Mouse (Mus musculus) liver (tissue): ENCODE measurements around the gene Bco2.

ENCODE experiments used
- DNase-seq: peaks from one replicate; pipeline ENCODE4 v3.0.0-alpha.2; 2020; ENCODE audit warnings: mixed read lengths

The Bco2 gene

GRCm38 (mm10) chr9:50555094-50555446 lies at the start of gene Bco2:
Gene Bco2 (minus strand): TSS chr9:50555181.
- no peak for DNase-seq

DNA sequence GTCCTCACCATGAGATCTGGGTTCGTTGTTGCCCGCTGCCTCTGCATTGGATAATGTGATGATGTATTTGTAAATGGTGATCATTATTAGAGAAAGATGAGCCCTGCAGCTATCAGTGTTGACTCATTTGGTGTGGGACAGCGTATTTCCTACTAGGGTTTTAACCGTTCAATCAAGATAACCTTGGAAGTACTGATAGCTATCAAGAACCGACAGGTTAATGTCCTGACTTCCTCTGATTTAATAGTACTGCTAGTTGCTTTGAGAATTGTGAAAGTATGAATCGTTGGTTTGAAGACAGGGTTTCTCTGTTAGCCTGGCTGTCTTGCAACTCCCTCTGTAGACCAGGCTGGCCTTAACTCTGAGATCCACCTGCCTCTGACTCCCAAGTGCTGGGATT lies 49.4 kb upstream of the Bco2 start:
- DNase-seq: no peak

- DNase-seq: no peak
These were observed 49.0 kb upstream of the Bco2 start for GRCm38 (mm10) chr9:50603998-50604324.

- DNase-seq: peak; percentile 94
These were observed 48.4 kb upstream of the Bco2 start, which contains the start of the genes Sdhd and Timm8b for GRCm38 (mm10) chr9:50603189-50603997. Gene Sdhd (minus strand): TSS chr9:50603812. Gene Timm8b (plus strand): TSS chr9:50603910.

- peak; percentile 7 for DNase-seq
These were observed 47.3 kb upstream of the Bco2 start for GRCm38 (mm10) chr9:50602055-50602845.

- DNase-seq: peak; percentile 53
These were observed 46.6 kb upstream of the Bco2 start for GRCm38 (mm10) chr9:50601536-50601935.

DNA sequence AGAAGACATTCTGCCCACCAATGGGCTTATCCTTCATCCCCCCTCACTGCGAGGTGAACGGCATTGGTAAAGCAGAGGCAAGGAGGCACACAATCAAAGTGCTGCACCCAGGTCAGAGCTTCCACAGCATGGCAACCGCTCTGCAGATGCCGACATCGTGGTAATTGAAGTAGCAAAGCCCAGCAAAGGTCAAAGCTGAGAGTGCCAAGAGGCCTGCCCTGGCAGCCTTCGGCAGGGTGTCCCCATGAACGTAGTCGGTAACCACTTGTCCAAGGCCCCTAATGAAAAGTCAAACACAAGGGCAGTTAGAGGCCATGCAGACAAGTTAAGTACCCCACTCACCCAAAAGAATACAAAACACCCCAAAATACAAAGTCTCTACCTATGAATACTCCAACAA lies 42.0 kb upstream of the Bco2 start:
- no peak for DNase-seq

DNA sequence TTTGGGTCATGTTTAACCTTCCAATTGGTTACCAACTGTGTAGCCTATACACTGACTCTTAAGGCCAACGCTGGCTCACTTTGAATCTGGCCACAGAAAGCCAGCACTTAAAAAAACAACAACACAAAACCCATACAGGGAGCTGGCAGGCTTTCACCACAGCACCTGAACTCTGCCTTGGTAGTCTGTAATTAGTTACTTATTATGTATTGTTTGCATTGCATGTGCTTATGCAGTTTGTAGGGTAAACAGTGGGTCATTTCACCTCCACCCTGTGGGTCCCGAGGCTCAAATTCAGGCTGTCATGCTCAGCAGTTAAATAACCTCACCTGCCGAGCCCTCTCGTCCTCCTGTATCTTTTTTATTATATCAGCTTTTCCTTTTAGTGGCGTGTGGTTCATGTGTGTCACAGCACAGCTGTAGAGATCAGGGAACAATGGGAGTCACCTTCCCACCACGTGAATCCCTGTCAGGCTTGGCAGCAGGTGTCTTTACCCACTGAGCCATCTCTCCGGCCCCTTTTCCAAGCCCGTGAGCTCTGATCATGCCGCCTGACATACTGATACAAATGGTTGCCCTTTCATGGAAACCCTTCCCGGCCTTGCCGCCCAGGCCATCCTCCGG lies 39.9 kb upstream of the Bco2 start:
- peak; percentile 10 for DNase-seq

- peak; percentile 49 for DNase-seq
These were observed 38.6 kb upstream of the Bco2 start for GRCm38 (mm10) chr9:50593544-50593943.

GRCm38 (mm10) chr9:50592955-50593354 lies 38.0 kb upstream of the Bco2 start:
- peak; percentile 7 for DNase-seq

DNA sequence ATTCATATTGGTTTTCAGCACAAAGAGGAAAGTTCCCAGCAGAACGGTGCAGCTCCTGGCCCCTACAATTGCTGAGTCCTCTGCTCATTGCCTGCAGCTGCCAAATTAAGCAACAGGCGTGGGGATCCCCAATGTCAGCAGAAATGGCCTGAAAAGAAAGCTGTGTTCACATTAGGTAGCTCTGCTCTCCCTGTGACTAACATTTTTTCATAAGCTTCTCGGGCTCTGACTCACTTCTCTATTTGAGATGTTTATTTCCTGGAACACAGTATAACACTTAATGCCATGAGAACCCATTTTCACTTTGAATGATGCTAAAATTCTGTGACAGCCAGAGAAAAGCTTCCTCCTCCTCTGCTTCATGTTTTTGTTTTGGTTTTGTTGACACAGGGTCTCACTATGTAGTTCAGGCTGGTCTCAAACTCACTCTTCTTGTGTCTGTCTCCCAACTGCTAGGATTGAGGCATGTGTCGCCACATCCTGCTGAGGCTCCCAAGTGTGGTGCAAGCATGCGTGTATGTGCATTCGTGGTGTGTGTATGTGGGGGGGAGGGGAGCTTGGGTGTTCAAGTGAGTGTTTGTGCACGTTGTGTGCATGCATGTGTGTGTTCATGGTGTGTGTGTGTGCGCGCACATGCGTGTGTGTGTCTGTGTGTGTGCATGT lies 36.0 kb upstream of the Bco2 start:
- no peak for DNase-seq

GRCm38 (mm10) chr9:50586955-50587354 lies 32.0 kb upstream of the Bco2 start:
- DNase-seq: no peak

- no peak for DNase-seq
These were observed 30.3 kb upstream of the Bco2 start for GRCm38 (mm10) chr9:50585145-50585818.

DNA sequence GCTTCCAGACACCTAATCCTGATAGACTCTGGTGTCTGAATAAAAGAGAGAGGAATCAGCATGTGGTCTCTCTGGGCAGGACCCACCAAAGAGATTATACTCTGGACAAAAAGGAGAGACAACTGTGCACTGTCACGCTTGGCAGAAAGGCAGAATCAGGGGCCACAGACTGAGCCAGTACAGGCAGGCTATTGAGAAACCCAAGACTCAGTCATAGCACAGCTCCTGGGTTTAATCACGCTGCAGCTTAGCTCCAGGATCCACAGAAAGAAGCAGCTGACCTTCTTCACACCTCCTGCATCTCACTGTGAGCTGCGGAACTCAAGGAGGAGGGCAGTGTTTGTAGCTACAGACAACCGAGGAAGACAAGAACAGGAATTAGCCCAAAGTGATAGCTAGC lies 25.4 kb upstream of the Bco2 start:
- DNase-seq: no peak

DNA sequence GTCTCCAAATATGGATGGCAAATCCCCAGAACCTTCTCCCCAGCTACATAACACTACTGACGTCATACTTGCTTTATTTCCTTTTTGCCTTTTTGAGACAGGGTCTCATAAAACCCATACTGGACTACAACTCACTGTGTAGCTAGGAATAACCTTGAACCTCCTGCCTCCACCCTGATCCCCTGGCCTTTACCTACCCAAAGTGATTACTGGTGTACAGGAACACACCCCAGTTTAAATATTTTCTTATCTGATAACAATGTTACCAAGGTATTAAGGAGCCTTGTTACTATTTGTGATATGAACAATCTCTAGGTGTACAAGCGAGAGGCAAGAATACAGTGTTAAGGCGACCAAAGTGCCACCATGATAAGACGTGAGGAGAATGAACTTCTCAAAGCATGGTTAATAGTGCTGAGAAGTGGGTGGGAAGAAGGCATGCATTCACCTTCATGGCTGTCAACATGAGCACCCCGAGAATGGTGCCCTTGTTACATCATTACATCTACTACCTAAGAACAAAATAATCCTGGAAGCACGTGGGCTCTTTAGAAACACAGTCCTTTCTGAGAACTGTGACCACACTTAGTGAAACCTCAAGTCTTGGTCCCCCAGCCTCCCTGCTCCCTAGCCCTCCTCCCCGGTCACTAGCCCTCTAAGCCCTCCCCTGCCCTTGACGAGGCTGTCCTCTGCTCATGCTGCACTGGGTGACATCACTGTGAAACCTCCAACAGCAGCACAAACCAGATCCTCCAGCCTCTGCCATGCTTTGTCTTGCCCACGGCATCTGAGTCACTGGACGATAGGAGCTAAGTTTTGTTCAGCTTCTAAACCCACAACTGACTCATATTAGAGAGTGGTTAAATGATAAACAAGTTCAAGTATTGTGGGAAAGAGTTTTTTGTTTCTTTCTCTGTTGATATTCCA lies 14.9 kb upstream of the Bco2 start:
- no peak for DNase-seq

DNA sequence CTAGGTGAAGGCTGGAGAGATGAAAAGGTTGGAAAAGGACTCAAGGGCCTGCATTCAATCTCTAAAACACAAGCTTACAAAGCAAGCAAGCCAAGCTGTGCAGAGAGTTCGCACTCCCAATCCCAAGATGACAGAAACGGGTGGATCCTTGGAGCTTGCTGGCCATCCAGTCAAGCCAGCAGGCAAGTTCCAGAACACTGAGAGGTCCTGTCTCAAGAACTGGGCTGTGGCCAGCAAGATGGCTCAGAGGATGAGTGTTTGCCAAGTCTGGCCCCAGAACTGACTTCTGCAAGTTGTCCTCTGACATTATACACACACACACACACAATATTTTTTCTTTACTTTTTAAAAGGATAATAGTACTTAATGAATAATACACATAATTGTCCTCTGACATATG lies 12.9 kb upstream of the Bco2 start:
- no peak for DNase-seq

- no peak for DNase-seq
These were observed 12.4 kb upstream of the Bco2 start for GRCm38 (mm10) chr9:50567372-50567771.

DNA sequence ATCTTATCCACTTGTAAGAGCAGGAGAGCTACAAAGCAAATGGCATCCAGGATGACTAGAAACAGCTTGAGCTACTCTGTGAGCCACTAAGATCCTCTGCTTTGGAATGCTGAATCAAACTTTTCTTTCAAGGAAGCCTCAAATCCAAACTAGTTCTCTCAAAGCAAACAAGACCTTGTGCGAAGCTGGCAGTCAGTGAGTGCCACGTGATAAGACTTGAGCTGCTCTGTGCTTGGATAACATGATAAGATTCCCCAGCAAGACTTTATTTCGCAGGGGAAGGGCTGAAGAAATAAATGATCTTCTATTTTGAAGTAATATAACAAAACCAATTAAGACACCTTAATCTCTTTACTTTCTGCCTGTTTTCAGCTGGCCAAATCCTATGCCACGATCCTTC lies 11.0 kb upstream of the Bco2 start:
- DNase-seq: no peak

- no peak for DNase-seq
These were observed 10.2 kb upstream of the Bco2 start for GRCm38 (mm10) chr9:50565173-50565572.

DNA sequence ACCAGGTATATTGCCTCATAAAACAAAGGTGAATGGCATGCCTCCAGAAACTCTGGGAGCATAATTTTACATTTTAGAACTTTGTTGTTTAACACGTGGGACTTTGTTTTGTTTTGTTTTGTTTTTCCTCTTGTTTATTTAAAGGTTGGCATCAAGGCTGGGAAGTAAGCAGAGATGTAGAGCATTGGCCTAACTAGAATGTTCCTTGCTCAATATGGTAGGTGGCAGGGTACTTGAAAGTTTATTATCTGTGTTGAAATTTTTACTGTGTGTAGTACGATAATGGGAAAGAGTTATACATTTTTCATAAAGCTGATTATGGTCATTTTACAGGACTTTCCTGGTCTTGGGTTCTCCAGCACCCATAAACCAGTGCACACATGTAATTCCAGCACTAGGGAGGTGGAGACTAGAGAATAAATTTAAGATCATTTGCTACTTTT lies 7.0 kb upstream of the Bco2 start:
- DNase-seq: no peak

- no peak for DNase-seq
These were observed 6.3 kb upstream of the Bco2 start, which contains the start of gene Tex12 for GRCm38 (mm10) chr9:50561145-50561917. Gene Tex12 (minus strand): TSS chr9:50561325.
